Mouse (Mus musculus): ENCODE data around the gene Axdnd1. TPM values are rescaled to one million over a fixed set of nuclear protein-coding genes. Genes with fewer than 3 reads are reported as not detected.
A peak's percentile ranks its signal among the peaks of the same experiment; 100 is the strongest.

The Axdnd1 gene
- polyA plus RNA-seq, 1 experiment from 2014 or later = 0.84 TPM

DNA sequence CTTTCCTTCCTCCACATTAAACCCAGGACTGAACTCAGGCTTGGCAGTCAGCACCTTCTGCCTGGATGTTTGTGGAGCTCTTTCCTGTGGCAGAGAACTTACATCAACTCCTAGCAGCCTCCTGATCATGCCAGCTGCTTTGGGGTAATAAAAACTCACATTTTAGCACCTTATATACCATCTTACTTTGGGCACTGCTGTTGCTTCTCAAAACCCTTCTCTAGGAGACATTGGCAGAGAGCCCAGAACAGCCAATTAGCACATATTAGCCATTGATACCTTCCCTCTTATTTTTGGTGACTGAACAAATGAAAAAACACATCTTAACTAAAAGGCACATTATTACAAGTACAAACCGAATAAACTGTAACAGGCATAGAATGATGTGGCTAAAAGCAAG is 24.1 kb upstream of the Axdnd1 start:
- H3K4me2 ChIP-seq (replicated peaks; ENCODE audit: low read depth, low read length) = no peak overlapping the region
- peaks cover 16% of the 10 kb centered on the region; the same call in 1 of the 2 replicates for H3K36me3 ChIP-seq (ENCODE audit: insufficient read depth, low read length)
- no peak overlapping the region for H3K9ac ChIP-seq (replicated peaks; ENCODE audit: low read depth)
- no peak overlapping the region for H3K4me3 ChIP-seq (ENCODE audit: low read depth, low read length)
- WGBS = 97% methylated on average over 1 of the region's 1 CpGs
- no peaks in the 10 kb centered on the region for H3K9me3 ChIP-seq (ENCODE audit: low read length)
- no peak overlapping the region for H3K27ac ChIP-seq (ENCODE audit: low read length)
- peaks cover under 1% of the 10 kb centered on the region; the same call in 1 of the 2 replicates for H3K4me1 ChIP-seq (ENCODE audit: insufficient read depth, low read depth, low read length)
- DNase-seq (ENCODE audit: low spot score) (no peak), ATAC-seq (no peak)
- no peaks in the 10 kb centered on the region for H3K27me3 ChIP-seq (replicated peaks; ENCODE audit: insufficient read depth, low read length)
- TF ChIP-seq EP300 (IDR thresholded peaks at IDR 0.05) = no peak
- TF ChIP-seq CTCF (IDR thresholded peaks at IDR 0.05) = no peak

- peaks cover 18% of the 10 kb centered on the region; the same call in 1 of the 2 replicates for H3K36me3 ChIP-seq (ENCODE audit: insufficient read depth, low read length)
- no peak overlapping the region for H3K27ac ChIP-seq (ENCODE audit: low read length)
- DNase-seq (ENCODE audit: low spot score) (no peak), ATAC-seq (no peak)
- no peaks in the 10 kb centered on the region for H3K9me3 ChIP-seq (ENCODE audit: low read length)
- H3K4me2 ChIP-seq (replicated peaks; ENCODE audit: low read depth, low read length) = no peak overlapping the region
- no peaks in the 10 kb centered on the region for H3K4me1 ChIP-seq (ENCODE audit: insufficient read depth, low read depth, low read length)
- H3K9ac ChIP-seq (replicated peaks; ENCODE audit: low read depth) = no peak overlapping the region
- H3K4me3 ChIP-seq (ENCODE audit: low read depth, low read length) = no peak overlapping the region
- TF ChIP-seq EP300 (IDR thresholded peaks at IDR 0.05) (no peak), CTCF (IDR thresholded peaks at IDR 0.05) (no peak)
- H3K27me3 ChIP-seq (replicated peaks; ENCODE audit: insufficient read depth, low read length) = no peaks in the 10 kb centered on the region
- WGBS = 62% methylated on average over 6 of the region's 6 CpGs
Observed at GRCm38 (mm10) chr1:156442776-156443175, 21.8 kb upstream of the Axdnd1 start.

DNA sequence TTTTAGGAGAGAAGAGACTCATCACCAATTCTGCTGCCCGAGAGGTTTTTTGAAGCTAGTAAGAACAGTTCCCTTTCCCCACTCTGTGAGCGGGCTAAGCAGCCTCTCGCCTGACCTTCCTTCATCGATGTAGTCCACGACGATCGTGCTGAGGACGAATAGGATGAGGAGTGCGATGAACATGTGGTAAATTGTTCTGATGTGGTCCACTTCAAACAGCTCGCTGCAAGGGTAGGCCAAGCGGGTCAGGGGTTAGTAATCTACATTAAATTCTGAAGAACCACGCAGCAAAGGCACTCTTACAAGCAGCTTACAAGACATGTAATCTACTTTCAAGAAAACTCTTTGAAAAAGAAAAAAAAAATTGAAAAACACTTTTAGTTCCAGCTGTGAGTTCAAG is 21.3 kb upstream of the Axdnd1 start:
- DNase-seq (ENCODE audit: low spot score) (no peak), ATAC-seq (no peak)
- 90% methylated on average over 12 of the region's 12 CpGs for WGBS
- Histone ChIP-seq H3K27me3 (replicated peaks; ENCODE audit: insufficient read depth, low read length) (no peaks in the 10 kb centered on the region), H3K4me2 (replicated peaks; ENCODE audit: low read depth, low read length) (no peak overlapping the region), H3K9ac (replicated peaks; ENCODE audit: low read depth) (no peak overlapping the region), H3K9me3 (ENCODE audit: low read length) (no peaks in the 10 kb centered on the region), H3K4me3 (ENCODE audit: low read depth, low read length) (no peak overlapping the region), H3K36me3 (ENCODE audit: insufficient read depth, low read length) (peaks cover 18% of the 10 kb centered on the region; the same call in 1 of the 2 replicates), H3K27ac (ENCODE audit: low read length) (no peak overlapping the region), H3K4me1 (ENCODE audit: insufficient read depth, low read depth, low read length) (no peaks in the 10 kb centered on the region)
- no peak for TF ChIP-seq EP300 (IDR thresholded peaks at IDR 0.05)
- no peak for TF ChIP-seq CTCF (IDR thresholded peaks at IDR 0.05)

DNA sequence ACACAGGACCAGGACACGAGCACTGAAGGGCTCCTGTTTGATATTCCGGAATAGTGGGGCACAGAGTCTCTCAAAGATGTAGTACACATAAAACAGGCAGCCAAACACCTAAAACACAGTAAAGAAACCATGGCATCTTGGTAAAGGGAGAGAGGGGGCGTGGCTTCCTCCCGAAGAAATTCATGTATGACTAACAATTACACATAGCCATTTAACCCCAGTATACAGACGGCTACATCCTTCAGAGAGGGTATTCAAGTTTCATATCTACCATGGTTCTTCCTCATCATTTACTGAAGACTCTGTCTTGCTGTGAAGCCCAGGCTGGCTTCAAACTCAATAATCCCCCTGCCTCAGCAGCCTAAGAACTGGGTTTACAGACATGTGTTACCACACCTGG is 16.8 kb upstream of the Axdnd1 start:
- ATAC-seq (no peak), DNase-seq (ENCODE audit: low spot score) (no peak)
- Histone ChIP-seq H3K4me1 (ENCODE audit: insufficient read depth, low read depth, low read length) (no peaks in the 10 kb centered on the region), H3K27me3 (replicated peaks; ENCODE audit: insufficient read depth, low read length) (no peaks in the 10 kb centered on the region), H3K4me2 (replicated peaks; ENCODE audit: low read depth, low read length) (no peak overlapping the region), H3K27ac (ENCODE audit: low read length) (no peak overlapping the region), H3K9me3 (ENCODE audit: low read length) (no peaks in the 10 kb centered on the region), H3K9ac (replicated peaks; ENCODE audit: low read depth) (no peak overlapping the region), H3K4me3 (ENCODE audit: low read depth, low read length) (no peak overlapping the region), H3K36me3 (ENCODE audit: insufficient read depth, low read length) (peaks cover 30% of the 10 kb centered on the region; the same call in 1 of the 2 replicates)
- TF ChIP-seq EP300 (IDR thresholded peaks at IDR 0.05) = no peak
- TF ChIP-seq CTCF (IDR thresholded peaks at IDR 0.05) = no peak
- WGBS = 87% methylated on average over 5 of the region's 5 CpGs

GRCm38 (mm10) chr1:156437016-156437708 is 16.2 kb upstream of the Axdnd1 start:
- WGBS = 94% methylated on average over 8 of the region's 8 CpGs
- H3K36me3 ChIP-seq (ENCODE audit: insufficient read depth, low read length) = peaks cover 35% of the 10 kb centered on the region; the same call in 1 of the 2 replicates

GRCm38 (mm10) chr1:156433497-156433896 is 12.5 kb upstream of the Axdnd1 start:
- Histone ChIP-seq H3K4me1 (ENCODE audit: insufficient read depth, low read depth, low read length) (no peaks in the 10 kb centered on the region), H3K9me3 (ENCODE audit: low read length) (no peaks in the 10 kb centered on the region), H3K9ac (replicated peaks; ENCODE audit: low read depth) (no peak overlapping the region), H3K4me3 (ENCODE audit: low read depth, low read length) (no peak overlapping the region), H3K27me3 (replicated peaks; ENCODE audit: insufficient read depth, low read length) (no peaks in the 10 kb centered on the region), H3K36me3 (ENCODE audit: insufficient read depth, low read length) (peaks cover 49% of the 10 kb centered on the region; the same call in 1 of the 2 replicates), H3K4me2 (replicated peaks; ENCODE audit: low read depth, low read length) (no peak overlapping the region), H3K27ac (ENCODE audit: low read length) (no peak overlapping the region)
- 83% methylated on average over 3 of the region's 3 CpGs for WGBS
- no peak for ATAC-seq
- TF ChIP-seq EP300 (IDR thresholded peaks at IDR 0.05) (no peak), CTCF (IDR thresholded peaks at IDR 0.05) (no peak)
- no peak for DNase-seq (ENCODE audit: low spot score)

More at GRCm38 (mm10) chr1:156437016-156437708, 16.2 kb upstream of the Axdnd1 start:
- DNase-seq (ENCODE audit: low spot score) = peak; percentile 55
- Histone ChIP-seq H3K27me3 (replicated peaks; ENCODE audit: insufficient read depth, low read length) (no peaks in the 10 kb centered on the region), H3K9ac (replicated peaks; ENCODE audit: low read depth) (no peak overlapping the region), H3K27ac (ENCODE audit: low read length) (no peak overlapping the region), H3K4me1 (ENCODE audit: insufficient read depth, low read depth, low read length) (no peaks in the 10 kb centered on the region), H3K4me3 (ENCODE audit: low read depth, low read length) (no peak overlapping the region), H3K4me2 (replicated peaks; ENCODE audit: low read depth, low read length) (no peak overlapping the region), H3K9me3 (ENCODE audit: low read length) (no peaks in the 10 kb centered on the region)
- ATAC-seq = no peak
- no peak for TF ChIP-seq EP300 (IDR thresholded peaks at IDR 0.05)
- no peak for TF ChIP-seq CTCF (IDR thresholded peaks at IDR 0.05)
